Mouse (Mus musculus) Patski (cell line): ENCODE measurements around the gene Dnajb7. TPM values are rescaled to one million over a fixed set of nuclear protein-coding genes. Genes with fewer than 3 reads are reported as not detected.
"Not testable (repeated sequence)": the region's sequence is repeated elsewhere in the genome, so short reads cannot be mapped to it uniquely, and the experiment has no call there.

Experiments
- ATAC-seq: fragments of 100-300 bp; one replicate; pipeline ENCODE4 v1.8.0; 2021
- CTCF ChIA-PET: fragments of 350-600 bp; sonication (Branson Sonifier 250); formaldehyde crosslinking; loops from one replicate; lab custom pipeline; 2022; ENCODE audit warnings: inconsistent platforms; lab: Charles Lee
- POLR2A ChIA-PET: fragments of 350-600 bp; sonication (Branson Sonifier 250); formaldehyde crosslinking; loops from one replicate; lab custom pipeline; 2022; ENCODE audit warnings: antibody characterized with exemption, inconsistent platforms; lab: Charles Lee
- DNase-seq: peaks from one replicate; pipeline ENCODE4 v3.0.0-alpha.2; 2011; ENCODE audit warnings: low read depth, low spot score
- H3K27me3 ChIP-seq: fragments of 371-371 bp; one replicate; pipeline ENCODE4 v1.5.1; 2021
- CTCF ChIP-seq: fragments of 100-300 bp; IDR thresholded peaks from one replicate; pipeline ENCODE4 v1.5.1; 2021
- in situ Hi-C: fragments of 300-500 bp; cut with MboI; formaldehyde crosslinking; loops from 3 replicates; pipeline ENCODE4 v1.11.1; 2018; ENCODE audit warnings: low pct_unique_long_range_greater_than_20kb, mixed read lengths
- polyA plus RNA-seq: library from polyadenylated mRNA; unstranded; gene quantifications from one replicate; pipeline ENCODE4 v1.2.3, GENCODE M21; 2021

The Dnajb7 gene
- not detected for polyA plus RNA-seq

DNA sequence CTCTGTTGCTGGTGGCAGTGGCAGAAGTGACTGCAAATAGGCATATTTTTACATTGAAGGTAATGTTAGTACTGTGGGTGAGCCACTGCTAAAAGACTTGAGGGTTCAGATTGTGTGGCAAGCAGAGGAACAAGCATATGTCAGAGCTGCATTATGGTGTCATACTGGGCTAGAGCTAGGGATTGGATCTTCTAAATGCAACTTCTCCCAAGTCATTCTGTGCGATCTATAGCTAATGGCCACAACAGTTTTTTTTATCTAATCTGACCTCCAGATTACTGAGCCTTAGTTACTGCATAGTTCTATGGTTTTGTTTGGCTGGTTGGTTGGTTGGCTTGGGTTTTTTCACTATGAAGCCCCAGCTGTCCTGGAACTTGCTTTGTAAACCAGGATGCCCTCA, at the start of gene Dnajb7:
TSS of gene Dnajb7 (minus strand) at position 101 of the 400 bp plus-strand sequence.
- ChIA-PET CTCF (no interaction called here), POLR2A (no interaction called here)
- no peaks in the 10 kb centered on the region for H3K27me3 ChIP-seq
- in situ Hi-C loops = no loop called here
- ATAC-seq (no peak), DNase-seq (no peak)
- no peak for TF ChIP-seq CTCF

DNA sequence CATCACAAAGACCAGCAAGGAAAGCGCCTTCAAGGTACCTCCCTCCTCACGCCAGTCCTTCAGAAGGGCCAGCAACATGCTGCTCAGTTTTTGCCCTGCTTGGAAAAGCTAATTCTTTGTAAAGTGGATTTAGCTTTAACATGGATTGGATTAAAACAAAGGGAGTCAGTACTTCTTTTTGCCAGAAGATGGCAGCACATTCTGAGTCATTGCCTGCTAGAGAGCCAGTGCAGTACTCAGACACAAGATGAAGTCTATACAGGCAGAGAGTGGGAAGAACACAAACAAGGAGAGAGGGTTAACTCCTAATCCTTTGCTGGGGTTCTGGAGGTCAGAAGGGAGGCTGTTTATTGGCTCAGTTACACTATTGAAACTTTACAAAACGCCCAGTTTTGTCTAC, 40.4 kb upstream of the Dnajb7 start:
- POLR2A ChIA-PET = no interaction called here
- TF ChIP-seq CTCF = peak; percentile 78
- DNase-seq = peak; percentile 28
- CTCF ChIA-PET = interaction anchor here (0.7 to 1.2 kb wide), 12 partner anchors 11 to 245 kb away, joined by 3 to 6 read pairs (median 3); partner anchors contain the start of gene L3mbtl2
- peak; percentile 31 for ATAC-seq
- in situ Hi-C loops = loop anchor here (10.0 kb wide), 1 partner anchor 226 kb away; no protein-coding TSS in a partner anchor
- H3K27me3 ChIP-seq = no peaks in the 10 kb centered on the region

DNA sequence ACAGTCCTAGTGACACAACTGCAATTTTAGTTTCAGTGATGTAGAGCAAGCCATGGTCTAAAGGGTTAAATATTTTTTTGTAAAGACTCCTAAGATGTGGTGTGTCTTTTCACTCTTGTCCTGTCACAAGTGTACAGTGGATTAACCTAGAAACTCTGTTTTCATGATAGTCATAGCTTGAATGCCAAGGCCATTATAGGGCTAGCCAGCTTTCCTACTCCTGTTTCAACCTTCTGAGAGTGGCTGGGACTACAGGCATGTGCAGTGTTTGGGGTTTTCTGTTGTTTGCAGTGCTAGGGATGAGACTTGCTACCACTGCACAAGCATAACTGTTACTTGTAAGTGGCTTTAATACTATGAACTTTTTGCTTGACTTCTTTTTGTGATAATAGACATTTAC, 31.1 kb upstream of the Dnajb7 start:
- in situ Hi-C loops = no loop called here
- ATAC-seq (no peak), DNase-seq (no peak)
- POLR2A ChIA-PET = no interaction called here
- no peak for TF ChIP-seq CTCF
- H3K27me3 ChIP-seq = no peaks in the 10 kb centered on the region
- CTCF ChIA-PET = no interaction called here

DNA sequence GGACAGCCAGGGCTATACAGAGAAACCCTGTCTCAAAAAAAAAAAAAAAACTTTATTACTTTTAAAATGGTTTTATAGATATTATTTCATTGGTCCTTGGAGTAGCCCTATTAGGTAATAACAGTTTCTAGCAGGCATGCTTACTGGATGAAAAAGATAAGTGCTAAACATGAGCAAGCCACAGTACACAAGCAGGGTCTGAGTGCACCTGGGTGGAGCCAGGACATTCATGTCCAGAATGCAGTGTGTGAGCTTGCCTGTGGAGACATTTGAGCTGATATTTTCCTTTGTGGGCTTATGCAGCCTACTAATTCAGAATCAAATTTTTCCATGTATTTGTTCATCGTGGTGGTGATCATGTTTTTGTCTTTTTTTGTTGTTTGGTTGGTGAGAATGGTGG, 30.2 kb upstream of the Dnajb7 start:
- ChIA-PET POLR2A (no interaction called here), CTCF (no interaction called here)
- DNase-seq = no peak
- ATAC-seq = no peak
- no peaks in the 10 kb centered on the region for H3K27me3 ChIP-seq
- in situ Hi-C loops = no loop called here
- TF ChIP-seq CTCF = no peak

DNA sequence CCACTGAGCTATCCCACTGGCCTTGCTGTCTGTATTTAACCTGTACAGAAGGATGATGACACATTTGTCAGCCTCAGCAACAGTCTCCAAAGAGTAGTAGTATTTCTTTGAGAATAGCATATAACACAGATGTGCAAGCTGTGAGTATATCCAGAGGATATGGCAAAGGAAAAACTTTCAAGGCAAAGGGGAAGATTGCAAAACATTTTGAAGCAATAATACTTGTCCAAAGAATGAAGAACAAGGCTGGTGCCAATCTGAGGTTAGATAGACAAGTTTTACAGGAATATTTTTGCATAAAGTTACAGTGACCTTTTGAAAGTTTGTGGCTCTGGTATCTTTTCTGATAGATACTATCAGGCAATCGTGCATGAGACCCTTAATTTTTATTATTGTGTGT, 23.1 kb upstream of the Dnajb7 start:
- CTCF ChIA-PET = interaction anchor here (1.4 to 2.0 kb wide), 2 partner anchors 11 to 30 kb away, joined by 3 to 6 read pairs; no protein-coding TSS in a partner anchor
- in situ Hi-C loops = no loop called here
- DNase-seq (no peak), ATAC-seq (no peak)
- no peak for TF ChIP-seq CTCF
- H3K27me3 ChIP-seq = no peaks in the 10 kb centered on the region
- POLR2A ChIA-PET = no interaction called here

DNA sequence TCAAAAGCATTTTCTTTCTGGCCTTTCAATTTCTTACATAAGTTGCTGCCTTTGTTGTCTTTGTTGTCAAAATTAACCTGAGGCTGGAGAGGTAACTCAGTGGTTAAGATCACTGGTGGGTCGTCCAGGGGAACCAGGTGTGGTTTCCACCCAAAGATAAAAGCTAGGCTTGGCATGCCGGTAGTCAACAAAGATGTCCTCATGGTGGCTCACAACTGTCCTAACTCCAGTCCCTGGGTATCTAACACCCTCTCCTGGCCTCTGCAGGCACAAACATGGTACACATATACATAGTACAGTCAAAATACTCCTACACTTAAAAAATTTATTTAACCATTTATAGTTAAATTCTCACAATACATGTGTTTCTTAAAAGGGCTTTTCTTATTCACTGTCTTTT, 19.8 kb upstream of the Dnajb7 start:
- DNase-seq (no peak), ATAC-seq (no peak)
- POLR2A ChIA-PET = no interaction called here
- in situ Hi-C loops = no loop called here
- no peak for TF ChIP-seq CTCF
- no peaks in the 10 kb centered on the region for H3K27me3 ChIP-seq
- CTCF ChIA-PET = interaction anchor here (1.4 kb wide), 1 partner anchor 20 kb away, joined by 3 read pairs; no protein-coding TSS in a partner anchor

DNA sequence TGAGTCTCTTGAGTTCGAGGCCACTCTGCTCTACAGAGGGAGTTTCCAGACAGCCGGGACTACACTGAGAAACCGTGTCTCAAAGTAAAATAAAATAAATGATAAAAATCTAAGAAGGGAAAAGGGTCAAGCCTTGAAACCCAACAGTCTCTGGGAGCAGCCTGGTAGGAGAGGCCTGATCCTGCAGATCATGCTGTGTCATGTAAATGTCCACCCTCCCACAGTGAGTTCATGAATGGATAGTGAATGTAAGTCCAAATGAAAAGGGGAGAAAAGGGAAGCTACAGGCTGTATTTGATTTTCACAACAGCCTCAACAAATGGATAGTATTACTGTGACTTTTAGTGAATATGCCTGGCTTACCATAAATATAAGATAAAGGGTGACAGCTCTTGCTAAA, 17.2 kb upstream of the Dnajb7 start:
- in situ Hi-C loops = no loop called here
- ChIA-PET POLR2A (no interaction called here), CTCF (no interaction called here)

DNA sequence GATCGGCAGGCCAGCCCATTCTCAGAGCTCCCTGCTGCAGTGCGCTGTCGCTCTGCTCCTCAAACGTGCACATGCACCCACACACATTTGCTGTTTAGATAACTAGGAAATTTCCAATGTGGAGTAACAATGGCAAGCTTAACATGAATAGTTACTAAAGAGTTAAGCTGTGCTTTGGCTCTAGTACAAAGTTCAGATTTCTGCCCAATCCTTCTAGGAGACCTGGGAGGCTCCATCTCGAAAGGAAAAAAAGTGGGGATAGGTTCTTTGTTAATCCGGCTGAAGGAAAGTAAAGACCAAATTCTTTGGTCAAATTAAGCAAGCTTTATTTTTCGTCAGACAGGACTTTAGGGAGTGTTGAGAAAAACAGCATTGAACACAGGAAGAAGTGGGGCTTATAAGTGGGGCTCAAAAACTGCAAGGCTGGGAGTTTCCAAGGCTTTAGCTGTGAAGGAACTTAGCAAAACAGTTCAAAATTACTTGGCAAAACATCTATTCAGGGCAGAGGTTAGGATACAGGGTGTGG, 14.1 kb upstream of the Dnajb7 start:
- ATAC-seq (no peak), DNase-seq (no peak)
- no peak for TF ChIP-seq CTCF
- POLR2A ChIA-PET = no interaction called here
- CTCF ChIA-PET = no interaction called here
- in situ Hi-C loops = no loop called here
- no peaks in the 10 kb centered on the region for H3K27me3 ChIP-seq

More for the DNA sequence above, 17.2 kb upstream of the Dnajb7 start:
- TF ChIP-seq CTCF = no peak
- no peak for ATAC-seq
- no peaks in the 10 kb centered on the region for H3K27me3 ChIP-seq
- DNase-seq = no peak

DNA sequence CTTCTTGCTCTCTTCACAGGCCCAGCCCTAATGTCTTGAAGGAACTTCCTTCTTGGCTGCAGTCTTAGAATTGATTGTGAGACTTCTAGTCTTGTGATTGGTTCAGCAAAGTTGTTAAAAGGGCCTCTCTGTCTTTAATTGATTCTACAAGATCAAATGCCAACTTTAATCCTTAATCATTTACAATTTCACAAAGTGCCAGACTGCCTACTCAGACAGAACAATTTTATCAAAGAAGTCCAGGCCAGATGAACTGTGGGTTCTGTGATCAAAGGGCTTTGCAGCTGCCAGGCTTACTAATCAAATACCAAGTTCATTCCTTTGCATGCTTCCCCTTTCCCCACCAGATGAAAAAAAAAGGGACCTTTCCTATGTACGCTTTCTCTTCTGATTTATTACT, 13.4 kb upstream of the Dnajb7 start:
- no peak for TF ChIP-seq CTCF
- ATAC-seq (no peak), DNase-seq (no peak)
- no peaks in the 10 kb centered on the region for H3K27me3 ChIP-seq
- ChIA-PET POLR2A (no interaction called here), CTCF (interaction anchor here (1.4 kb wide), 1 partner anchor 15 kb away, joined by 3 read pairs; no protein-coding TSS in a partner anchor)
- in situ Hi-C loops = no loop called here

DNA sequence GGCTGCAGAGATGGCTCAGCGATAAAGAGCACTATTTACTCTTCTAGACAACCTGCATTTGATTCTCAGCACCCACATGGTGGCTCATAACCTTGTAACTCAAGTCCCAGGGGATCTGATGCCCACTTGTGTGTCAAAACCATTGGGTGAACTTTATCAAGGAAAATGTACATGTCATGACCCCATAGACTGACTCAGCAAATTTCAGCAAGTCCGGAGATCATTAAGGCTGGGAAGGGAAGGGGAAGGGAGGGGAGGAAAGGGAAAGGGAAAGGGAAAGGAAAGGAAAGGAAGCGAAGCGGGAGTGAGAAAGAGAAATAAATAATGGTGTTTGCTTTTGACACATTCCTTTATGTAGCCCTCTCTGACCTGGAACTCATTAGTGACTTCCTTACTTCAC, 10.0 kb upstream of the Dnajb7 start:
- H3K27me3 ChIP-seq = no peaks in the 10 kb centered on the region
- no peak for TF ChIP-seq CTCF
- ChIA-PET POLR2A (no interaction called here), CTCF (no interaction called here)
- ATAC-seq (no peak), DNase-seq (no peak)
- in situ Hi-C loops = no loop called here

DNA sequence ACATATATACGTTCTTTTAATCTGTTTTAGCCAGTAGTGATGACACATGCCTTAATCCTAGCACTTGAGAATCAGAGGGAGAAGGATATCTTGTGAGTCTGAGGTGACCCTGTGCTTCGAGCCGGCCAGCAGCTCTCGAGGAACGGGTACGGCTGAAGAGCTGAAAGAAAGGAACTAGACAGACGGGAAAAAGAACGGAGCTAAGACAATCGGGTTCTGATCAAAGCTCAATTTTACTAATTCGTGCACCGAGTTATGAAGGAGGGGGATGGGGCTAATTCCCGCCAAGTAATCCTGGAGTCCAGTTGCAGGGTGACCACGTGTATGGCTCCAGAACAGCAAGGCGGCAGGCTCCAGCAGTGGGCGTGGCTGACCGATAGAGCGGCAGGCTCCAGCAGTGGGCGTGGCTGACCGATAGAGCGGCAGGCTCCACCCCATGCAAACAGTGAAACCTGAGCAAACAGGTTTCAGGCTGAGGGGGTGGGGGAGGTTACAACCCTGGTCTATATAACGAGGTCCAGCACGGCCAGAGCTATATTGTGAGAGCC, 8.7 kb upstream of the Dnajb7 start:
- H3K27me3 ChIP-seq, POLR2A ChIA-PET, DNase-seq, in situ Hi-C loops, ATAC-seq: not testable (repeated sequence)
- CTCF ChIA-PET = interaction anchor here (0.9 to 1.7 kb wide), 2 partner anchors 16 to 24 kb away, joined by 3 read pairs; no protein-coding TSS in a partner anchor

DNA sequence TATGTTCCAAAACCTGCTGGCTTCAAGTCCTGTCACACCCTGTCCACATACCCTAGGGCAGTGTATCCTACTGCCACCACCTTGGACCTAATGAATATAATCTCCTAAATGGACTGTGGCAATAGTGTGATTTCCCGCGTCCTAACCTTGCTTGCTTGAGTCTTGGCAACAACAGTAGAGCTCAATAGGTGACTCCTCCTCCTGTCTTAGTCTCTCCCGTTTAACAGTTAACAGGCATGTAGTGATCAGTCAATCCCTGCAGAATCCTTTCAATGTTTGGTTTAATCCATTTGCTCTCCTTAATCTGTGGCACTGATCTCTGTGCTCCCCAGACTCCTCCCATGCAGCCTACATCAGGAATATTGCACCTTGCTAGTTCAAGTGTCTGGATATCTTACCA, 3.1 kb downstream of the Dnajb7 start:
- CTCF ChIA-PET = interaction anchor here (1.1 kb wide), 1 partner anchor 9 kb away, joined by 3 read pairs; no protein-coding TSS in a partner anchor
- no peak for ATAC-seq
- POLR2A ChIA-PET = no interaction called here
- H3K27me3 ChIP-seq = no peaks in the 10 kb centered on the region
- DNase-seq = no peak
- in situ Hi-C loops = no loop called here
- TF ChIP-seq CTCF = no peak
